Mouse (Mus musculus): ENCODE data around the gene Slc22a22. TPM values are rescaled to one million over a fixed set of nuclear protein-coding genes. Genes with fewer than 3 reads are reported as not detected.
A peak's percentile ranks its signal among the peaks of the same experiment; 100 is the strongest.

Gene Slc22a22
- not detected for total RNA-seq (2021)

DNA sequence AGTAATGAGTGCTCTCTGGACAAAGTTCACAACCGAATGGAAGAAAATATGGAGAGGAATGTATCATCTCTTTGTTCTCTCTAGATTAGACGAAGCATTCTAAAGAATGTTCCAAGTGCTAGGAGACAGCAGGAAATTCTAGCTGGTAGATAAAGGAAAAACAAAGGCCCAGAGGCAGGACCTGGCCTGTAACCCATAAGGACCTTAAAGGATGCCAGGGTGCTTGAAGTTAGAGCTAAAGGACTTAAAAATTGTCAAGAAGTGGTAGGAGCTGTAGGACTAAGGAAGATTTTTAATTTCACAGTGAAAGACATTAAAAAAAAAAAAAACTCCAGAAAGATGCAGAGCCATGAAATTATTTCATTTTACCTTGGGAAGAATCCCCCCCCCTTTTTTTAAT, at the start of gene Slc22a22:
Gene Slc22a22, minus strand, starts transcription at position 101 of the 400 bp plus-strand sequence.
- intact Hi-C loops (cut with DNase I) = no loop called here
- DNase-seq = no peak

DNA sequence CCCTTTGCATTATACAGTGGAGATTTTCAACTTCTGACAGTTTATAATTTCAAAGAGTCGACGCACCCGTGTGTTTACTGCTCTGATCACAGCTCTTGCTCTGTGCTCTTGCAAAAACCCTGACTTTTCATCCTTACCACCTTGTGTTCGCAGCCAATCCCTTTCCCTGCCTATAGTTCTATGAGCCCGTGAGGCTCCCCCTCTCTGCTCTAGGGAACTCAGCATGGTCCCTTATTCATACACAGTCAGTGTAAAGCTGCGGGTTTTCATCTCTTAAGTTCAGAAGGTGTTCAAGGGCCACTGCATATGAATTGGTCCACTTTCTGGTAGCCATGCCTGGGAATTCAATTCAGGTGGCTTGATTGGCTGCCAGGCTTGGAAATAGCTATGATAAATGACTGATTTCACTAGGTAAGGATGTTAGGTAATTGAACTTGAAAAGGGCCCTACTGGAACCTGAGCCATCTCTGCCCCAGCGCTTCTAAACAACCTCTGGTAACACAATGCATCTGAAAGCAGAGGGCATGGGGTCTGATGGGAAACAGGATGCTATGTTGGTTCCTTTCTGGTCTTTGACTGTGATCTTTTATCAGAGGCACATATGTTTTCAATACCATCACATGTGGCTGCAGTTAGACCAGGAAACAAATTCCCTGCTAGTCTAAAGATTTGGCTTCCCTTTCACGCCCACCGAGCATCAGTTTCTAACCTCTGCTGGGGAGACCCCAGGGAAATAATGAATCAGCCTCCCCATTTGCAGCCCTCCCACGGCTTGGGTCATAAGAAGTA, 46.3 kb upstream of the Slc22a22 start:
- intact Hi-C loops (cut with DNase I) = no loop called here
- no peak for DNase-seq

DNA sequence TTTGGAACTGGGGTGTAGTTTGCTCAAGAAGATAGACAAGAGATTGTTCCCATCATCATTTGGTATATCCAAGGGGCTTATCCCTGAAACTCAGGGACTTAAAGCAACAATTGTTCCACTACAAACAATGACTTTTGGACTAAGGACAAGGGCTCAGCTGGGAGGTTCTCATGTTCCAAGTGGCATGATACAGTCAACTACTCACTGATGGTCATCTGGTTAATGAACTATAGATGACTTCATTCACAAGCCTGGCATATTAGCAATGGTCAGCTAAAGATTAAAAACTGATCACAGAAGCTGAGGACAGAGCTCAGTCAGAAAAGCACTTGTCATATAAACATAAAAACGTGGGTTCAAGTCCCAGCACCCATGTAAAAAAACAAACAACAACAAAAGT, 44.7 kb upstream of the Slc22a22 start:
- DNase-seq = no peak
- intact Hi-C loops (cut with DNase I) = no loop called here

DNA sequence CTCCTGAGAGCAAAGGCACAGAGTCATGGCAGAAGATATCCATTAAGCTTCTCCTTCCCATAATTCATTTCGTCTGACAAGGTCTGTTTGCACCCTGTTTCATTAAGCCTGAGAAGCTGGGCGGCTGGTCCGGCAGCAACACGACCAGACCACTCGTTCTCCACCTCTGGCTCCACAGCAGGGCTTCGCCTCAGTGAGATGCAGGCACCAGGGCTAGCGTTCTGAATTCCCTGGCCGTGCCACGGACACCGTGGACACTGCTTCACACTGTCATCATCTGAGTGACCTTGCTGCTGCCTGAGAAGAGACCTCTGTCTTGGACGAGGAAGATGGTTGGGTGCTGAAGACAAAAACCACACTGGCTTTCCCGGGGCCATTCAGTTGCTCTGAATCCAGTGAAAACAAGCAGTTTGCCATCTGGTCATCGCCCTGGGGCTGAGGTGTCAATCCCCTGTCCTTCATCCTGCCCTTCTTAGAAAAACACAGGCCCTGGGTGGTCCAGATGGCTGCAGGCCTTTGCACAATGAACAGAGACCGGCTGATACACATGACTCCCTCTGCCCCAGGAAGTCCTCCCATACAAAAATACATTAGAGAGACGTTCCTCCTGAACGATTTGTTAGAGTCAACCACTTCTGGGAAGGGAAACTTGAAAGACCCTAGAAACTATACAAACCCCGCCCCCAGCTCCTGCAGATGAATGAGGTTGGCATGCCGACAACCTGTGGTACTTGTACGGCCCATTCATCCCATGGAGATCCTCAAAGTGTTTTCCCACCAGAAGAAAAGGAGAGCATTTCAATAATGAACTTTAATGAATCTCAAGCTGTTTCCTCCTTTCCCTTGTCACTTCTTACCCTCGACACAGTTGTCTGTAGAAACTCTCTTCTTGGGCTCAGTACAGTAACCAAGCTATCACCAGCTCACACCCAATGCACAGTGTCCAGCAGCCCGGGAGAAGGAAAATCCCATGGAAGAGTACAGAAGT, 32.1 kb upstream of the Slc22a22 start:
- DNase-seq = no peak
- intact Hi-C loops (cut with DNase I) = loop anchor here (2.0 to 5.0 kb wide), 4 partner anchors 652 to 1443 kb away; no protein-coding TSS in a partner anchor

DNA sequence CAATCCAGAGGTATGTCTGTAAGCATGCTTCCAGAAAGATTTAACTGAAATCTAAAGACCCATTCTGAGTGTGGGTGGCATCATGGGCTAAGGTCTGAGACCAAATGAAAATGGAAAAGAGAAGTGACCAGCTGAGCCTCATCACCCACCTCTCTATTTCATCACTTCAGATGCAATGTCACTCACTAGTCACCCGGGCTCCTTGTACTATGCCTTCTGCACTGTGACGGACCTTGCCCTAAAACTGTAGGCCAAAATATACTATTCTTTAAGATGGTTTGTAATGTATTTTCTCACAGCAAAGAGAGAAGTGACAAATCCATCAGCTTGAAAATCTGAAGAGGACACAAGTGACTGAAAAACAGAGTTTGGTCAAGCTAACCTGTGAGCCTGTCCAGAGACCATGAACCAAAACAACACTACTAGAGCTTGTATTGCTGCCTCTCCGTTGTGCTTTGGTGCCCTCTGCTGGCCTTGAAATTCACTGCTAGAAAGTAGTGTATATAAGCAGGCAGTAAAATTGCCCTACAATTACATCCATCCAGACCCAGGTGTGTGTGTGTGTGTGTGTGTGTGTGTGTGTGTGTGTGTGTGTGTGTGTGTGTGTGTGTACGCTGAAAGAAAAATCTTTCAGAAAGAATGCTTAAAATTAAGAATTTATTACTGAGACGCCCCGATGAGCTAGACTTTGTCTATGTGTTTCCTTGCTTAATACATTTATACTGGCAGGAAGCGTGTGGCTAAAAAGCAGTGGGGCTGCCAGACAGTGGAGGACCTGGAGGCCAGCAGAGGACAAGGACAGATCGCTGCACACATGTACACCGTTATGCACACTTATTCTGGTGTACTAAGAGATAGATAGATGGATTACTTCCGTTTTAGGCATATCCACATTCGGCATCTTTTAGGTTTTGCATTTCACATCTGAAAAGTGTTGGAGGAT, 31.1 kb upstream of the Slc22a22 start:
- peak; percentile 76 to 89 for DNase-seq
- intact Hi-C loops (cut with DNase I) = loop anchor here (2.0 to 5.0 kb wide), 4 partner anchors 651 to 1442 kb away; no protein-coding TSS in a partner anchor

DNA sequence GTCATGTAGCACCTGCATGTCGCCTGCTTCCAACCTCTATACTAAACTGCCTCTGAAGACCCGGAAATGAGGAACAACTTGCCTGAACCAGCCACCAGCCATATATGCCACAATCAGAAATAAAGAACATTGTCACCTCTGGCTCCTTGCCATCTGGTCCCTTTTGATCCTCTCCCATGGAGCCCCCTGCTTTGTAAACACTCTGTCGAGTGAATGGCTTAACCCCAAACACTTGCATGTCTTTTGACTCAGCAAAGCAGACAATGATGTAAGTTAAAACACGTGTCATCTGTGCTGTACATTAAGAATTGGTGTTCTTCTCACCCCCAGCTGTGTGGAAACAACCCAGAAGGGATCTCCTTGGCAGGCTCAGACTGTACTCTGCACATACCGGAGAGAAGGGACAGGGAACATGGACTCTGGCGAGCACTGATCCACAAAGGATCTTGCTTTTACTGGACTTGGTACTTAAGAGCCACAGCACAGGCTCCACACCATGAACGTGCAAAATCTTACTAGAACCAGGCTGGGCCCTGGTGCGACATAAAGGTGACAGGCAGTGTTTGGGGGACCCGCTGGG, 26.8 kb upstream of the Slc22a22 start:
- no peak for DNase-seq
- intact Hi-C loops (cut with DNase I) = no loop called here

DNA sequence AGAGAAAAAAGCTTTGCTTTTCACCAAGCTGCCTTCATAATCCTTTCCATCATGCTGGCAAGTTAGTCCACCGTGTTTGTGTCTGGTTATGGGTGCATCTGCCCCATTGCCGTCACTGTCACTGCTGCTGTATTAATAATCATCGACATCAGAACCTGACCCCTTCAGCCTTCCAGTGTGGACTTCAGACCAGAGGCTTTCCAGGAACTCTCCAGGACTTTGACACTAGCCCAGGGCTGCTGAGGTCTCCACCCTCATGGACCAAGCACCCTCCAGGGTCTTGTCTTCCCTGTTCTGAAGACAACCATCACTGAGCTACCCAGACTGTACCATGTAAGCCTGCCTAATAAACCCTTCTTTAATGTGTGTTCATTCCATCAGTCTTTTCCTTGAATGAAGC, 26.2 kb upstream of the Slc22a22 start:
- DNase-seq = no peak
- intact Hi-C loops (cut with DNase I) = no loop called here

DNA sequence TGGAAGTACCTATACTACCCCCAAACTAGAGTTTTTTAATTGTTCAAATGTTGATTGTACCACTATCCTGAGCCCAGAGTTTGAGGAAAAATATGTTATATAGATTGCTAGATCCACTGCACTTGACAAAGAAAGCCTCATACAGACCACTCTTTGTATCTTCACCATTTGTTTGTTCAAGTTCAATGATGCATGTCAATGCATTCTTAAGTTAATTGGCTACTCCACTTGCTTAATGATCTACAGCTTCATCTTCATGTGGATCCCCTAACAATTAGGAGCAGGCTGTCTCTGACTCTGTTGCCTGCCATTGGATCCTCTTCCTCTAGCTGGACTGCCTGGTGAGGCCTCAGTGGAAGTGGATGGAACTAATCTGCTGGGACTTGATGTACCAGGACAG, 24.1 kb upstream of the Slc22a22 start:
- intact Hi-C loops (cut with DNase I) = no loop called here

DNA sequence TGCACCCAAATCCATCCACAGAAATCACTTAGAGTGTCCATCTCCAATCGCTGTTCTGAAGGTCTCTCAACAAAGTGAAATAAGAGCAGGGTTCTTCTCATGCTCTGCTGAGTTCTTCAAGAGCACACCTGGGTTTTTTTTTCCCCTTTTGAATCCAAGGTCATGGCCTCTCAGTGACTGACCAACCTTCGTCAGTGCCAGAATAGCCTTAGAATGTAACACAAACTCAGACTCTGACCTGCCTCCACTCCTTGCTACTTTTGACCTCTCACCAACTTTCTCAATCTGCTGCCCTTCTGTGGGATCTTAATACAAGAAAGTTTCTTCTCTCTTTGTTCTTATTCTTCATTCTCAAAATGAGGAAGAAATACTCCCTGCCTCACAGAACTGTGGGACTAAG, 18.7 kb upstream of the Slc22a22 start:
- intact Hi-C loops (cut with DNase I) = no loop called here
- no peak for DNase-seq

More for the DNA sequence above, 24.1 kb upstream of the Slc22a22 start:
- DNase-seq = no peak

DNA sequence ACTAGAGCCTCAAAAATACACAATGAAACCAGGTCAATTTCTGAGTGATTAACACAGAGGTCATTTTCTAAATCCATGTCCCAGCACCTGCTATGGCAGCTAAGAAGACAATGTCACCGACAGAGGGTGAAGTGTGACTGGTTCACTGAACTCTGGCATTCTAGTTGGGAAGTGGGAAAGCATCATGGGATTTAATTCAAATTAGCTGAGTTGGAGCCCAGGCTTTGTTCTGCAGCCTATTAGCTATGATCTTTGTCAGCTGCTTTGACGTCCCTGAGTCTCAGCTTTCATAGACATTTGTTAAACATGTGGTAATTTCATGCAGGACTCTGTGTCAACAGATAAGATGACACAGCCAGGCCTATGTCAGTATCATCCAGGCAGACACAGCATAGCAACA, 5.1 kb upstream of the Slc22a22 start:
- DNase-seq = no peak
- intact Hi-C loops (cut with DNase I) = no loop called here

DNA sequence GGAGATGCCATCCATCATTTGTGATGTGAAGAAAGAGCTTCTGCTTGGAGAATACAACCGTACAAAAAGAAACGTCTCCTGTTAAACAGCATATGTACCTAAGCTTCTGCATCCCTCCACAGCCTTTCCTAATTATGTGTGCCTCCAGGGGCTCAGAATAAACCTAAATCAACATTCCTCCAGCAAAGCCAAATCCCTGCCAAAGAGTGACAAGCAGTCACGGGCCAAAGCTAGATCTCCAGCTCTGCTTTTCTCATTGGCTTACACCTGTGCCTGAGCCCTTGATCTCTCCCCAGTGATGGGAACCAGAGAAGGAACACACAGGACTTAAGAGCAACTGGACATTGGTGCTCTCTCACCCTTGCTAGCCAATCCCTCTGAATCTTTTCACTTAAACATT, 5.8 kb downstream of the Slc22a22 start:
- intact Hi-C loops (cut with DNase I) = no loop called here
- DNase-seq = no peak

DNA sequence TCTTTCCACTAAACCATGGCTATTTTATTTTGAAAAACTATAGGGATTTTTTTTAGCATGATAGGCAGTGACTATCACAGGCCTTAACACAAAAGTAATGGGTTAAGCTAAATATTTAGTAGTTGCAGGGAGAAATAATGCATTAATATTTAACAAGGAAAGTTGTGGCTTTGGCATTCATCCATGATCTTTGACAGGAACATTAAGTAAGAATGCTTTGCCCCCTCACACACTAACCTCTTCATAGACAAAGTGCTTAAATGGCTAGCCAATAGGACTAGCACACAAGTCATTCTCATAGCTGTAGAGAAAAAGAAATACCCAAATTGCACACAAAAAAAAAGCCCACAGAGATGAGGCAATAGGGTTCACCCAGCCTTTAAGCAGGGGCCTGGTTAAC, 11.4 kb downstream of the Slc22a22 start:
- intact Hi-C loops (cut with DNase I) = no loop called here
- no peak for DNase-seq

DNA sequence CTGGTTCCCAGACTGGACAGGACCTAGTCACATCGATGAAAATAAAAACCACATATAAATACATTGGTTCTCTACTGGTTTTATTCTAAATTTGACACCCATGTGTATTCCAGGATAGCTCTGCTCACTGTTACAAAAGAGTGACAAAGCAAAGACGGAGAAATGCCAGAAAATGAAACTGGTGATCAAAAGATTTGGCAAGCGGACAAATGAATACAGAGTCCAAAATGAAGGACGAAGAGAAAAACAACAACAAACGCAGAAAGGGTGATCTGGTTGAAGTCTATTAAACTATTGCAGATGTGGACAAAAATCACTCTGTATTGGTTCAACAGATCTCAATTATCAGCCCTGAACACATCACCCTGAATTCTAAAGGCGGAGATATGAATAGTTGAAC, 12.4 kb downstream of the Slc22a22 start:
- intact Hi-C loops (cut with DNase I) = no loop called here
- no peak for DNase-seq

DNA sequence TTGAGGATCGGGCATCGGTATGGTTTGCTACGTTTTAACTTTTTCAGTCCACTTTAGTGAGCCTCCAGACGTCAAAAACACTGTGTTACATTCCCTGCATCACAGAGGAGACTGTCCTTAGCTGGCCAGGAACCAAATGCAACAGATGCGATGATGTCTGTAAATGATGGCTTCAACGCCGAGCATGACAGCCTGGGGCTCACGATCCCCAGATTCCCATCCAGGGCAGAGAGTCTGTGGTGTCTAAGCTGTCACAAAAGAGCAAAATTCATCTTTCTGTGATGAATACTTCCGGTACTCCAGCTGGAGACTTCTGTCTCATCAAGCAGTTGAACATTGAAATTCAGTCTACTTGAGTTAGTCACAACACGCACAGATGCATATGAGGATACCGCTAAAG, 13.4 kb downstream of the Slc22a22 start:
- no peak for DNase-seq
- intact Hi-C loops (cut with DNase I) = no loop called here

DNA sequence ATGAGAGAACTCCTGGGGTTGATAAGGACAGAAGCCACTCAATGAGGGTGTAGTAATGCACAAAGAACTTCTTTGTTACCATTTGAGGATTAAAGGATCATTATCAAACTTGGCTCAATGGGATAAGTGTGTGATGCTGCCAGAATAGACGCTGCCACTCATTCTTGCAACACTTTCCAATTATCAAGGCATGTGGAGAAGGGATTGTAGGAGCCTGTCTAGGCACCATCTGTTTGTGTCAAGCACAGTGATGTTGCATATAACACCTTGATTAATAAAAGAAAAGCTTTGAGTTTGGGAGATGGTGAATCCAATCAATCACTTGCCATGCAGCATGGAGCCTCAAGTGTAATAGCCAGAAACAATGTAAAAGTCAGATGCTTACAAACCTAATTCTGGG, 16.1 kb downstream of the Slc22a22 start:
- intact Hi-C loops (cut with DNase I) = no loop called here
- no peak for DNase-seq

DNA sequence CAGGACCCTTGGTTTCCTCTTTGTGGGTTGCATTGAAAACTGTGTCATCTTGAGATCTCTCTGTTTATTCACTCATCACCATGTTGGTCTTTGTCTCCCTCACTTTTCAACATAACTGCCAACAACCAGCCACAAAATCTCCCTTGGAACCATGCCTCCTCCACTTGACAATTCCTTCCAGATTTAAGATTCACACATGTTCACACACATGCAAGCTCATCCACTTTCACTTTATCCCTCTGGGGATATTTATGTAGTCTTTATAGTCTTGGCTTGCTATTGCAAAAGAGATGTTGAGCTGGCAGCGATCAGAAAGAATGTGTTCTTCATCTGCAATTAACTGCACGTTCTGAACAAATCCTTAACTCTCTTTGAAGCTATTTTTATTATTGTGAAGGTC, 20.1 kb downstream of the Slc22a22 start:
- DNase-seq = no peak
- intact Hi-C loops (cut with DNase I) = no loop called here

DNA sequence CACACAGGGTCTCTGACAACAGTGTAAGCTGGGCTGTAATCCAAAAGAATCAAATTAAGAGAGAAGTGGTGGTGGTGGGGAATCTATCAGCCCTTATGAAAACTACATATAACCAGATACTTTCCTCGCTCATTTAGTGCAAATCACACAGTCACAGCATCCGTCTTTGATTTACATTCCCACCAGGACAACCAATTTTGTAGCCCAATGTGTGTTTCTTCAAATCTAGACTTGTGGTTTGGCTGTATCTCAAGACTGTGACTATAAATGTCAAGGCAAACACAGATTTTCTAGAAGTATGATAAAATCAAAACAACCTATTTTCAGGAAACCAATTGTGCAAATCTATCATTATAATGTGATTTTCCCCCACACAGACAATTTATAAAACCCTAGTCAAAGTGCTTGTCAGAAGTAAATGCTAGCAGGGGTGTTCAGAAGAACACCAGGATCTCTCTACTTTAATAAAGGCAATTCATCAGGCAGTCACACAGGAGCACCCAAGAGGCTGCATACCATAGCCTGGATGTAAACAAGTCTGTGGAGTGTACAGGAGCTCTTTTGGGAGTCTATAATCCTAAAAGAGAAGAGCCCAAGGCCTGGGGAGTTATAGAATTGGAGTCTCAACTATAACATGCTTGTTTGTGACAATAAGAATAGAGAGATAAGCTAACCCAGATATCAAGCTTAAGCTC, 42.6 kb downstream of the Slc22a22 start:
- DNase-seq = no peak
- intact Hi-C loops (cut with DNase I) = no loop called here

DNA sequence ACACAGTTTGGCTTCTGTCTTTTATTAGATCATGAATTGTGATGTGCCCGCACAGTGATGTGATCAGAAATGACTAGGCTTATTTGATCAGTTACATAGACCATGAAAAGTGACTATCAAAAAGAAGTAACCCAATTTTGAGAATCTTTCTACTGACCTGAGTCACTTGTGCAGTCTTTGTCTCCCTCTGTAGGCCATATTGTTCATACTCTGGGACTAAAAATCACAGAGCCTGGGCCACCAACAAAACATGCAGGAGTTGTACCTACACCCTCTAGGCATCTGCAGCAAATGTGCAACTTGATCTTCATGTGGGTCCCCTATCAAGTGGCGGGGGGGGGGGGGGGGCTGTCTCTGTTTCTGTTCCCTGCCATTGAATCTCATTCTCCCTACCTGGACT, 68.9 kb downstream of the Slc22a22 start:
- intact Hi-C loops (cut with DNase I) = loop anchor here (5.0 kb wide), 3 partner anchors 711 to 1341 kb away; no protein-coding TSS in a partner anchor
- DNase-seq = peak; percentile 8 to 18

DNA sequence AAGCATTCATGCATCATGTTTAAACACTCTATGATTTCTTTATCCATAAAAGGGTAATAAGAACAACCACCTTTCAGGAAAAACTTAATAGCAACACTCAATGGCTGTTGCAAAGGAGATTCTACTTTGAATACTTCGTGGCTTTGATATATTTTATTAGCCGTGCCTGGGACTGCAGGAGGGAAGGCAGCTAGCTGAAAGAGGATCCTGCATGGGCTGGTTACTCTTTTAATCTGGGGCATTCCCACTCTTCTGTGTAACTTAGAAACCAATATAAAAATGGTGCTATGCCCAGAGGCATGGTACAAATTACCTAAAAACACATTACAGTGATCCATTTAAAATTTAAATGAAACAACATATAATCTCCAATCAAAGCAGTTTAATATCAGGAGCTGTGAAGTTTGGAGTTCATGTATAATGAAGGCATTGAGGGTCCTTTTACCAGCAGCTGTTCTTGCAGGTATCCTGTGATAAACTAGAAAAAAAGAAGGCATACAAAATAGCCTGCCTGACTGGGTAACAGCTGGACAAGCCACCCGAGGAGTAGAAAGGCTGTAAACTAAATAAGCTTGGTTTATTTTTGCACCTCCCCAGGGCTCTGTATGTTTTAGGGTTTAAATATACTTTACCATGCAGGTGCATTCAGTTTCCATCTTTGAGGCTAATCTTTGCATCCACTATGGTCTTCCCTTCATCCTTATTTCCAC, 78.8 kb downstream of the Slc22a22 start:
- intact Hi-C loops (cut with DNase I) = no loop called here

More for the DNA sequence above, 78.8 kb downstream of the Slc22a22 start:
- DNase-seq = no peak

All from heart, postnatal 10 days (tissue).